Mouse (Mus musculus) cerebellum, adult (tissue): Measurements from ENCODE around the gene 5730596B20Rik.

Experiments used
- ATAC-seq: cut with Nextera tagmentation; 2 replicates; pipeline ENCODE4 v1.9.2; 2017; ENCODE audit warnings: mild to moderate bottlenecking, moderate library complexity, mixed read lengths; ENCODE audit not compliant: insufficient number of reproducible peaks, low FRiP score, low TSS enrichment

Gene 5730596B20Rik

GRCm38 (mm10) chr6:52191860-52192550 is 14.7 kb downstream of the 5730596B20Rik start:
- ATAC-seq = no peak

- no peak for ATAC-seq
Measured at GRCm38 (mm10) chr6:52194690-52195089, 17.4 kb downstream of the 5730596B20Rik start.

- no peak for ATAC-seq
Measured at GRCm38 (mm10) chr6:52196811-52197210, 19.5 kb downstream of the 5730596B20Rik start.

GRCm38 (mm10) chr6:52197271-52197670 is 20.0 kb downstream of the 5730596B20Rik start:
- ATAC-seq = no peak

- no peak for ATAC-seq
Measured at GRCm38 (mm10) chr6:52200073-52200750, 22.9 kb downstream of the 5730596B20Rik start.

- no peak for ATAC-seq
Measured at GRCm38 (mm10) chr6:52200751-52201250, 23.5 kb downstream of the 5730596B20Rik start.

- ATAC-seq = no peak
Measured at GRCm38 (mm10) chr6:52201269-52201668, 24.0 kb downstream of the 5730596B20Rik start.

- ATAC-seq = no peak
Measured at GRCm38 (mm10) chr6:52202362-52203120, 25.2 kb downstream of the 5730596B20Rik start.

- ATAC-seq = no peak
Measured at GRCm38 (mm10) chr6:52203121-52203370, 25.7 kb downstream of the 5730596B20Rik start.

GRCm38 (mm10) chr6:52203371-52204049 is 26.2 kb downstream of the 5730596B20Rik start:
- no peak for ATAC-seq

GRCm38 (mm10) chr6:52204050-52204752 is 26.9 kb downstream of the 5730596B20Rik start, which contains the start of gene Hoxa5:
Hoxa5 (minus strand) TSS chr6:52204587.
- no peak for ATAC-seq

GRCm38 (mm10) chr6:52205221-52205620 is 27.9 kb downstream of the 5730596B20Rik start:
- ATAC-seq = no peak

GRCm38 (mm10) chr6:52205638-52206621 is 28.6 kb downstream of the 5730596B20Rik start:
- ATAC-seq = no peak

- no peak for ATAC-seq
Measured at GRCm38 (mm10) chr6:52206882-52207683, 29.8 kb downstream of the 5730596B20Rik start.

GRCm38 (mm10) chr6:52207684-52207976 is 30.3 kb downstream of the 5730596B20Rik start:
- no peak for ATAC-seq

- no peak for ATAC-seq
Measured at GRCm38 (mm10) chr6:52208072-52208867, 31.0 kb downstream of the 5730596B20Rik start, which contains the start of gene Hoxa6. Hoxa6 (minus strand) TSS chr6:52208722.
